Mouse (Mus musculus): ENCODE data around the gene Zfp36. TPM values are rescaled to one million over a fixed set of nuclear protein-coding genes. Genes with fewer than 3 reads are reported as not detected.

The Zfp36 gene
- polyA plus RNA-seq (2015; fragmentation: Nextera tagmentation; extraction: Ambion mirVana): 18.6 and 19.6 TPM in 2 replicates

- Histone ChIP-seq H3K9ac (ENCODE audit: low read depth, low read length) (peak within 1 kb of the TSS; percentile 93), H3K27ac (peak within 1 kb of the TSS; percentile 98), H3K4me1 (replicated peaks; ENCODE audit: insufficient read depth, low read length) (peaks cover 43% of the 10 kb centered on the region), H3K27me3 (ENCODE audit: insufficient read depth, low read length) (no peaks in the 10 kb centered on the region), H3K4me2 (ENCODE audit: low read length) (peak within 1 kb of the TSS; percentile 95), H3K9me3 (replicated peaks; ENCODE audit: low read length) (no peaks in the 10 kb centered on the region), H3K36me3 (ENCODE audit: insufficient read depth, low read length) (peaks cover 8% of the 10 kb centered on the region; the same call in 1 of the 2 replicates), H3K4me3 (replicated peaks; ENCODE audit: low read depth, low read length) (peak within 1 kb of the TSS; percentile 79)
- no peak for ATAC-seq (replicated peaks; ENCODE audit: low FRiP score, low read depth)
- no peak for DNase-seq (ENCODE audit: low spot score)
- WGBS: 47% methylated on average over 17 of the region's 17 CpGs
- TF ChIP-seq CTCF (IDR thresholded peaks at IDR 0.05; ENCODE audit: low read depth): no peak
Measured at GRCm38 (mm10) chr7:28380237-28381016, at the start of gene Zfp36. Gene Zfp36, minus strand, starts transcription at chr7:28380253.

- DNase-seq (ENCODE audit: low spot score): no peak
- Histone ChIP-seq H3K36me3 (ENCODE audit: insufficient read depth, low read length) (peaks cover 9% of the 10 kb centered on the region), H3K27me3 (ENCODE audit: insufficient read depth, low read length) (no peaks in the 10 kb centered on the region), H3K9me3 (replicated peaks; ENCODE audit: low read length) (no peaks in the 10 kb centered on the region), H3K4me1 (replicated peaks; ENCODE audit: insufficient read depth, low read length) (no peaks in the 10 kb centered on the region), H3K9ac (ENCODE audit: low read depth, low read length) (no peak overlapping the region), H3K4me3 (replicated peaks; ENCODE audit: low read depth, low read length) (no peak overlapping the region), H3K4me2 (ENCODE audit: low read length) (no peak overlapping the region), H3K27ac (no peak overlapping the region)
- TF ChIP-seq CTCF (IDR thresholded peaks at IDR 0.05; ENCODE audit: low read depth): no peak
- ATAC-seq (replicated peaks; ENCODE audit: low FRiP score, low read depth): no peak
Measured at GRCm38 (mm10) chr7:28427738-28428137, 47.7 kb upstream of the Zfp36 start.

- WGBS: 83% methylated on average over 1 of the region's 1 CpGs
- no peak for DNase-seq (ENCODE audit: low spot score)
Measured at GRCm38 (mm10) chr7:28423018-28423417, 43.0 kb upstream of the Zfp36 start.

GRCm38 (mm10) chr7:28419416-28419815 is 39.4 kb upstream of the Zfp36 start:
- no peak overlapping the region for H3K4me3 ChIP-seq (replicated peaks; ENCODE audit: low read depth, low read length)
- ATAC-seq (replicated peaks; ENCODE audit: low FRiP score, low read depth): no peak
- peaks cover 41% of the 10 kb centered on the region for H3K36me3 ChIP-seq (ENCODE audit: insufficient read depth, low read length)
- TF ChIP-seq CTCF (IDR thresholded peaks at IDR 0.05; ENCODE audit: low read depth): no peak
- H3K9ac ChIP-seq (ENCODE audit: low read depth, low read length): no peak overlapping the region
- no peaks in the 10 kb centered on the region for H3K4me1 ChIP-seq (replicated peaks; ENCODE audit: insufficient read depth, low read length)
- no peak for DNase-seq (ENCODE audit: low spot score)
- H3K4me2 ChIP-seq (ENCODE audit: low read length): no peak overlapping the region
- no peaks in the 10 kb centered on the region for H3K9me3 ChIP-seq (replicated peaks; ENCODE audit: low read length)
- whole genome bisulfite sequencing: 86% methylated on average over 2 of the region's 2 CpGs
- H3K27me3 ChIP-seq (ENCODE audit: insufficient read depth, low read length): no peaks in the 10 kb centered on the region
- H3K27ac ChIP-seq: no peak overlapping the region

More at GRCm38 (mm10) chr7:28423018-28423417, 43.0 kb upstream of the Zfp36 start:
- ATAC-seq (replicated peaks; ENCODE audit: low FRiP score, low read depth): no peak
- no peak for TF ChIP-seq CTCF (IDR thresholded peaks at IDR 0.05; ENCODE audit: low read depth)
- Histone ChIP-seq H3K4me2 (ENCODE audit: low read length) (no peak overlapping the region), H3K9me3 (replicated peaks; ENCODE audit: low read length) (no peaks in the 10 kb centered on the region), H3K9ac (ENCODE audit: low read depth, low read length) (no peak overlapping the region), H3K4me1 (replicated peaks; ENCODE audit: insufficient read depth, low read length) (no peaks in the 10 kb centered on the region), H3K36me3 (ENCODE audit: insufficient read depth, low read length) (peaks cover 28% of the 10 kb centered on the region), H3K27me3 (ENCODE audit: insufficient read depth, low read length) (no peaks in the 10 kb centered on the region), H3K27ac (no peak overlapping the region), H3K4me3 (replicated peaks; ENCODE audit: low read depth, low read length) (no peak overlapping the region)

- H3K9me3 ChIP-seq (replicated peaks; ENCODE audit: low read length): no peaks in the 10 kb centered on the region
- TF ChIP-seq CTCF (IDR thresholded peaks at IDR 0.05; ENCODE audit: low read depth): no peak
- H3K27me3 ChIP-seq (ENCODE audit: insufficient read depth, low read length): no peaks in the 10 kb centered on the region
- no peak overlapping the region for H3K4me3 ChIP-seq (replicated peaks; ENCODE audit: low read depth, low read length)
- H3K4me2 ChIP-seq (ENCODE audit: low read length): no peak overlapping the region
- peaks cover 45% of the 10 kb centered on the region for H3K36me3 ChIP-seq (ENCODE audit: insufficient read depth, low read length)
- no peak for ATAC-seq (replicated peaks; ENCODE audit: low FRiP score, low read depth)
- no peak overlapping the region for H3K9ac ChIP-seq (ENCODE audit: low read depth, low read length)
- H3K4me1 ChIP-seq (replicated peaks; ENCODE audit: insufficient read depth, low read length): no peaks in the 10 kb centered on the region
- no peak overlapping the region for H3K27ac ChIP-seq
- peak; percentile 62 for DNase-seq (ENCODE audit: low spot score)
- 65% methylated on average over 8 of the region's 8 CpGs for WGBS
Measured at GRCm38 (mm10) chr7:28418096-28418670, 38.1 kb upstream of the Zfp36 start.

GRCm38 (mm10) chr7:28417368-28417767 is 37.3 kb upstream of the Zfp36 start:
- Histone ChIP-seq H3K36me3 (ENCODE audit: insufficient read depth, low read length) (peaks cover 38% of the 10 kb centered on the region), H3K4me3 (replicated peaks; ENCODE audit: low read depth, low read length) (no peak overlapping the region), H3K27me3 (ENCODE audit: insufficient read depth, low read length) (no peaks in the 10 kb centered on the region), H3K4me1 (replicated peaks; ENCODE audit: insufficient read depth, low read length) (no peaks in the 10 kb centered on the region), H3K9ac (ENCODE audit: low read depth, low read length) (no peak overlapping the region), H3K27ac (no peak overlapping the region), H3K4me2 (ENCODE audit: low read length) (no peak overlapping the region), H3K9me3 (replicated peaks; ENCODE audit: low read length) (no peaks in the 10 kb centered on the region)
- TF ChIP-seq CTCF (IDR thresholded peaks at IDR 0.05; ENCODE audit: low read depth): peak; percentile 34
- ATAC-seq (replicated peaks; ENCODE audit: low FRiP score, low read depth) (no peak), DNase-seq (ENCODE audit: low spot score) (no peak)

Measured in kidney, postnatal 0 days (tissue).